Mouse (Mus musculus) heart, adult 2 months (tissue): ENCODE measurements at regions not wholly inside any gene's neighbourhood (a gene's known extent, or its start where the extent isn't known, plus 50 kb on each side); places are given as distances from the start of the nearest gene placed in this dataset.

Experiments
- CTCF ChIP-seq: fragments of 200-600 bp; IDR thresholded peaks from 2 replicates; pipeline ENCODE4 v1.8.1; 2022; ENCODE audit warnings: antibody characterized with exemption, mild to moderate bottlenecking, moderate library complexity
- EP300 ChIP-seq: fragments of 200-500 bp; IDR thresholded peaks from 2 replicates; pipeline ENCODE4 v1.6.1; 2011; ENCODE audit warnings: low read depth, low read length, control low read depth; ENCODE audit not compliant: insufficient read depth
- POLR2A ChIP-seq: fragments of 200-500 bp; IDR thresholded peaks from 2 replicates; pipeline ENCODE4 v1.6.1; 2011; ENCODE audit warnings: mild to moderate bottlenecking, low read depth, low read length, control low read depth; ENCODE audit not compliant: insufficient read depth

DNA sequence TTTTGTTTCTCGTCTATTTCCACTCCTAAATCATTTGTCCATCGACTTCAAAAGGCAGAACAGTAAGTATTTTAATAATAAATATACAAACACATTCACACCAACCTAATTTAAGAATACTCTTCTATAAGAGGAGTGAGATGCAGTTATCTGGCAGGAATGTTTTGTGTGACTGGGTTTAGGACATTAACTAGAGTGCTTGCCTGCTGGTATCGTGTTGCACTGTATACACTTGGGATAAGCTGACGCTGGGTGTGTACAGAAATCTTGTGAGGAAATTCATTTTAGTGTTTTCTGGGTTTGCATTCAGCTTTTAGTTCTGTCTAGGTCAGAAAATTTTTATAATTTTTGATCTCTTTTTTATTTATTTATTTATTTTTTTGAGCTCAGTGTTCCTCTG, 331.8 kb upstream of the Zfp507 start:
- TF ChIP-seq CTCF, result no peak
- no peak for TF ChIP-seq EP300
- no peak for TF ChIP-seq POLR2A
